Mouse (Mus musculus) liver, embryonic 11.5 days (tissue): ENCODE data around the gene Anks3. TPM values are rescaled to one million over a fixed set of nuclear protein-coding genes. Genes with fewer than 3 reads are reported as not detected.

Source experiments
- ATAC-seq: fragments of 200-750 bp; cut with Nextera tagmentation; replicated peaks from 2 replicates; pipeline ENCODE4 v1.8.0; 2017; ENCODE audit warnings: moderate number of reproducible peaks, mild to moderate bottlenecking, moderate TSS enrichment, moderate library complexity; ENCODE audit not compliant: low FRiP score
- DNase-seq: peaks from one replicate; pipeline ENCODE4 v3.0.0-alpha.2; 2017; ENCODE audit warnings: low spot score
- H3K27ac ChIP-seq: fragments of 300-500 bp; sonication (generic); 2 replicates; pipeline ENCODE4 v1.5.1; 2014; ENCODE audit warnings: mild to moderate bottlenecking, low read depth, low read length, control low read depth
- H3K27me3 ChIP-seq: fragments of 300-500 bp; sonication (generic); replicated peaks from 2 replicates; pipeline ENCODE4 v1.6.1; 2014; ENCODE audit warnings: low read length, mixed read lengths; ENCODE audit not compliant: control insufficient read depth, insufficient read depth
- H3K36me3 ChIP-seq: fragments of 300-500 bp; sonication (generic); 2 replicates; pipeline ENCODE4 v1.6.1; 2014; ENCODE audit warnings: mild to moderate bottlenecking, low read length, moderate library complexity, mixed read lengths; ENCODE audit not compliant: control insufficient read depth, insufficient read depth
- H3K4me1 ChIP-seq: fragments of 300-500 bp; sonication (generic); replicated peaks from 2 replicates; pipeline ENCODE4 v1.6.1; 2014; ENCODE audit warnings: low read length, mixed read lengths; ENCODE audit not compliant: control insufficient read depth, insufficient read depth
- H3K4me2 ChIP-seq: fragments of 300-500 bp; sonication (generic); 2 replicates; pipeline ENCODE4 v1.6.1; 2014; ENCODE audit warnings: mild to moderate bottlenecking, control low read depth, moderate library complexity
- H3K4me3 ChIP-seq: fragments of 300-500 bp; sonication (generic); 2 replicates; pipeline ENCODE4 v1.5.1; 2014; ENCODE audit warnings: low read depth, low read length, control low read depth
- H3K9ac ChIP-seq: fragments of 300-500 bp; sonication (generic); 2 replicates; pipeline ENCODE4 v1.6.1; 2014; ENCODE audit warnings: low read depth, low read length, control low read depth
- H3K9me3 ChIP-seq: fragments of 300-500 bp; sonication (generic); 2 replicates; pipeline ENCODE4 v1.6.1; 2016; ENCODE audit warnings: low read length, inconsistent platforms, mixed read lengths; ENCODE audit not compliant: control insufficient read depth
- WGBS: fragments of 180-500 bp; shearing (Covaris S2); extraction: QIAGEN DNeasy Blood & Tissue Kit; methylation state at CpG from one replicate; pipeline ENCODE4 v1.1.7; 2014; 5-methylcytosine and 5-hydroxymethylcytosine counted together
- polyA plus RNA-seq: library from polyadenylated mRNA; unstranded; fragments of >200 nt; fragmentation: Nextera tagmentation; extraction: Ambion mirVana; gene quantifications from 2 replicates; pipeline ENCODE4 v1.2.1, GENCODE M21; 2014

The Anks3 gene
- polyA plus RNA-seq, 1 experiment from 2014 or later: 30.0 TPM

- Histone ChIP-seq H3K9me3 (no peaks in the 10 kb centered on the region), H3K27ac (no peak overlapping the region), H3K9ac (no peak overlapping the region), H3K36me3 (no peaks in the 10 kb centered on the region), H3K27me3 (no peaks in the 10 kb centered on the region), H3K4me1 (peaks cover 18% of the 10 kb centered on the region), H3K4me2 (no peak overlapping the region), H3K4me3 (no peak overlapping the region)
- DNase-seq (no peak), ATAC-seq (no peak)
- 73% methylated on average over 6 of the region's 6 CpGs for WGBS
Measured at GRCm38 (mm10) chr16:4903491-4904102, 60.4 kb downstream of the Anks3 start.

- H3K36me3 ChIP-seq: no peaks in the 10 kb centered on the region
- no peak overlapping the region for H3K4me3 ChIP-seq
- H3K27me3 ChIP-seq: no peaks in the 10 kb centered on the region
- ATAC-seq (no peak), DNase-seq (no peak)
- no peaks in the 10 kb centered on the region for H3K9me3 ChIP-seq
- H3K9ac ChIP-seq: no peak overlapping the region
- no peak overlapping the region for H3K27ac ChIP-seq
- H3K4me2 ChIP-seq: no peak overlapping the region
- 79% methylated on average over 2 of the region's 2 CpGs for WGBS
- H3K4me1 ChIP-seq: peaks cover 17% of the 10 kb centered on the region
Measured at GRCm38 (mm10) chr16:4902390-4902789, 61.6 kb downstream of the Anks3 start.

GRCm38 (mm10) chr16:4901167-4901566, 62.8 kb downstream of the Anks3 start:
- no peaks in the 10 kb centered on the region for H3K9me3 ChIP-seq
- H3K27me3 ChIP-seq: no peaks in the 10 kb centered on the region
- WGBS: 64% methylated on average over 7 of the region's 7 CpGs
- H3K9ac ChIP-seq: no peak overlapping the region
- H3K36me3 ChIP-seq: no peaks in the 10 kb centered on the region
- ATAC-seq (no peak), DNase-seq (no peak)
- peaks cover 29% of the 10 kb centered on the region for H3K4me1 ChIP-seq
- no peak overlapping the region for H3K4me3 ChIP-seq
- H3K4me2 ChIP-seq: no peak overlapping the region
- no peak overlapping the region for H3K27ac ChIP-seq

GRCm38 (mm10) chr16:4899711-4900110, 64.3 kb downstream of the Anks3 start:
- Histone ChIP-seq H3K4me1 (peaks cover 34% of the 10 kb centered on the region), H3K9me3 (no peaks in the 10 kb centered on the region), H3K4me2 (no peak overlapping the region), H3K4me3 (no peak overlapping the region), H3K27me3 (no peaks in the 10 kb centered on the region), H3K27ac (no peak overlapping the region), H3K9ac (no peak overlapping the region), H3K36me3 (no peaks in the 10 kb centered on the region)
- no peak for DNase-seq
- no peak for ATAC-seq
- 79% methylated on average over 2 of the region's 2 CpGs for WGBS

- no peaks in the 10 kb centered on the region for H3K27me3 ChIP-seq
- H3K4me1 ChIP-seq: peaks cover 30% of the 10 kb centered on the region
- H3K27ac ChIP-seq: no peak overlapping the region
- 87% methylated on average over 6 of the region's 6 CpGs for WGBS
- H3K9me3 ChIP-seq: no peaks in the 10 kb centered on the region
- H3K4me3 ChIP-seq: no peak overlapping the region
- ATAC-seq (no peak), DNase-seq (no peak)
- no peaks in the 10 kb centered on the region for H3K36me3 ChIP-seq
- no peak overlapping the region for H3K4me2 ChIP-seq
- H3K9ac ChIP-seq: no peak overlapping the region
Measured at GRCm38 (mm10) chr16:4898881-4899280, 65.1 kb downstream of the Anks3 start.

- H3K4me2 ChIP-seq: no peak overlapping the region
- no peaks in the 10 kb centered on the region for H3K9me3 ChIP-seq
- H3K27ac ChIP-seq: no peak overlapping the region
- H3K27me3 ChIP-seq: no peaks in the 10 kb centered on the region
- DNase-seq: no peak
- no peak overlapping the region for H3K4me3 ChIP-seq
- H3K4me1 ChIP-seq: peaks cover 25% of the 10 kb centered on the region
- no peaks in the 10 kb centered on the region for H3K36me3 ChIP-seq
- H3K9ac ChIP-seq: no peak overlapping the region
- 51% methylated on average over 7 of the region's 7 CpGs for WGBS
- ATAC-seq: peak; percentile 39; the same call in 1 of the 2 replicates
Measured at GRCm38 (mm10) chr16:4897146-4897730, 66.8 kb downstream of the Anks3 start.

GRCm38 (mm10) chr16:4896249-4897027, 67.6 kb downstream of the Anks3 start:
- Histone ChIP-seq H3K9ac (no peak overlapping the region), H3K4me2 (peak overlapping the region; percentile 21), H3K9me3 (no peaks in the 10 kb centered on the region), H3K27ac (peak overlapping the region; percentile 49; the same call in 1 of the 2 replicates), H3K4me3 (no peak overlapping the region), H3K27me3 (no peaks in the 10 kb centered on the region), H3K36me3 (no peaks in the 10 kb centered on the region), H3K4me1 (peaks cover 29% of the 10 kb centered on the region)
- DNase-seq: no peak
- ATAC-seq: peak; percentile 87
- 30% methylated on average over 5 of the region's 5 CpGs for WGBS

- no peak overlapping the region for H3K9ac ChIP-seq
- H3K36me3 ChIP-seq: no peaks in the 10 kb centered on the region; the same call in 1 of the 2 replicates
- H3K4me1 ChIP-seq: peaks cover 28% of the 10 kb centered on the region
- ATAC-seq (no peak), DNase-seq (no peak)
- no peak overlapping the region for H3K27ac ChIP-seq
- H3K27me3 ChIP-seq: no peaks in the 10 kb centered on the region
- H3K4me3 ChIP-seq: no peak overlapping the region
- H3K9me3 ChIP-seq: no peaks in the 10 kb centered on the region
- H3K4me2 ChIP-seq: no peak overlapping the region
- 76% methylated on average over 7 of the region's 7 CpGs for WGBS
Measured at GRCm38 (mm10) chr16:4894201-4894908, 69.7 kb downstream of the Anks3 start.
